Mouse (Mus musculus) activated CD4-positive, CD25-positive, alpha-beta regulatory T cell, adult 4 months (primary cell): ENCODE measurements around the gene Scel. TPM values are rescaled to one million over a fixed set of nuclear protein-coding genes. Genes with fewer than 3 reads are reported as not detected.

Source experiments
- ATAC-seq: one replicate; pipeline ENCODE4 v1.8.0; 2017
- polyA plus RNA-seq, 2 experiments: library from polyadenylated mRNA; unstranded; fragments of 100-300 nt; shearing (Covaris generic); gene quantifications; one replicate each; pipeline ENCODE4 v1.2.1; 2017

The Scel gene
- polyA plus RNA-seq, 2 experiments from 2014 or later = not detected

- ATAC-seq = peak; percentile 21
Observed at GRCm38 (mm10) chr14:103653800-103654199, 140.7 kb downstream of the Scel start.

- no peak for ATAC-seq
Observed at GRCm38 (mm10) chr14:103655448-103655847, 142.3 kb downstream of the Scel start.

- no peak for ATAC-seq
Observed at GRCm38 (mm10) chr14:103657876-103658275, 144.7 kb downstream of the Scel start.

Other genes with a start within 250 kb of the Scel start
- 10 to 100 TPM; 72.9 to 74.8 TPM for gene Mycbp2, start 166.5 kb upstream of the Scel start, polyA plus RNA-seq
- gene Slain1, start 136.9 kb downstream of the Scel start, polyA plus RNA-seq = 10 to 100 TPM; 12.7 to 17.2 TPM